Mouse (Mus musculus): Measurements from ENCODE around the gene Msrb3. TPM values are rescaled to one million over a fixed set of nuclear protein-coding genes. Genes with fewer than 3 reads are reported as not detected.
A peak's percentile ranks its signal among the peaks of the same experiment; 100 is the strongest.

Gene Msrb3
- polyA plus RNA-seq, 1 experiment from 2014 or later: 8.2 TPM

GRCm38 (mm10) chr10:120826381-120826780 is 72.5 kb downstream of the Msrb3 start:
- H3K4me2 ChIP-seq (ENCODE audit: low read depth, low read length, severe bottlenecking): peak overlapping the region; percentile 26; the same call in 1 of the 2 replicates
- 56% methylated on average over 7 of the region's 7 CpGs for WGBS
- peak overlapping the region; percentile 75 for H3K27ac ChIP-seq (ENCODE audit: low read depth, low read length)
- no peaks in the 10 kb centered on the region for H3K9me3 ChIP-seq (ENCODE audit: control insufficient read depth, low read length)
- H3K4me1 ChIP-seq (replicated peaks; ENCODE audit: control insufficient read depth, insufficient read depth, low read length): peaks cover 8% of the 10 kb centered on the region
- DNase-seq (ENCODE audit: low spot score): no peak
- no peaks in the 10 kb centered on the region for H3K36me3 ChIP-seq (ENCODE audit: control insufficient read depth, insufficient read depth, low read length)
- no peak; the same call in 1 of the 2 replicates for ATAC-seq (replicated peaks; ENCODE audit: low FRiP score)
- H3K9ac ChIP-seq (ENCODE audit: low read length): peak overlapping the region; percentile 18; the same call in 1 of the 2 replicates
- no peaks in the 10 kb centered on the region for H3K27me3 ChIP-seq (ENCODE audit: control insufficient read depth, insufficient read depth, low read length)
- H3K4me3 ChIP-seq (ENCODE audit: low read depth, low read length): no peak overlapping the region

GRCm38 (mm10) chr10:120825594-120825993 is 73.3 kb downstream of the Msrb3 start:
- no peaks in the 10 kb centered on the region for H3K9me3 ChIP-seq (ENCODE audit: control insufficient read depth, low read length)
- H3K27me3 ChIP-seq (ENCODE audit: control insufficient read depth, insufficient read depth, low read length): no peaks in the 10 kb centered on the region
- peaks cover 8% of the 10 kb centered on the region for H3K4me1 ChIP-seq (replicated peaks; ENCODE audit: control insufficient read depth, insufficient read depth, low read length)
- H3K4me2 ChIP-seq (ENCODE audit: low read depth, low read length, severe bottlenecking): peak overlapping the region; percentile 18; the same call in 1 of the 2 replicates
- H3K27ac ChIP-seq (ENCODE audit: low read depth, low read length): peak overlapping the region; percentile 75
- no peak overlapping the region for H3K9ac ChIP-seq (ENCODE audit: low read length)
- H3K36me3 ChIP-seq (ENCODE audit: control insufficient read depth, insufficient read depth, low read length): no peaks in the 10 kb centered on the region
- DNase-seq (ENCODE audit: low spot score): peak; percentile 85
- 14% methylated on average over 11 of the region's 11 CpGs for WGBS
- H3K4me3 ChIP-seq (ENCODE audit: low read depth, low read length): no peak overlapping the region
- peak; percentile 93 for ATAC-seq (replicated peaks; ENCODE audit: low FRiP score)

- DNase-seq (ENCODE audit: low spot score): peak; percentile 68
- H3K27ac ChIP-seq (ENCODE audit: low read depth, low read length): peak overlapping the region; percentile 67
These were observed 77.2 kb downstream of the Msrb3 start for GRCm38 (mm10) chr10:120821491-120822358.

GRCm38 (mm10) chr10:120820781-120821300 is 78.1 kb downstream of the Msrb3 start:
- Histone ChIP-seq H3K4me1 (replicated peaks; ENCODE audit: control insufficient read depth, insufficient read depth, low read length) (peaks cover 10% of the 10 kb centered on the region), H3K27me3 (ENCODE audit: control insufficient read depth, insufficient read depth, low read length) (no peaks in the 10 kb centered on the region), H3K9me3 (ENCODE audit: control insufficient read depth, low read length) (no peaks in the 10 kb centered on the region), H3K4me2 (ENCODE audit: low read depth, low read length, severe bottlenecking) (no peak overlapping the region), H3K4me3 (ENCODE audit: low read depth, low read length) (no peak overlapping the region), H3K9ac (ENCODE audit: low read length) (no peak overlapping the region), H3K36me3 (ENCODE audit: control insufficient read depth, insufficient read depth, low read length) (no peaks in the 10 kb centered on the region), H3K27ac (ENCODE audit: low read depth, low read length) (peak overlapping the region; percentile 67; the same call in 1 of the 2 replicates)
- peak; percentile 48 for ATAC-seq (replicated peaks; ENCODE audit: low FRiP score)
- 11% methylated on average over 12 of the region's 12 CpGs for WGBS
- DNase-seq (ENCODE audit: low spot score): no peak

More at GRCm38 (mm10) chr10:120821491-120822358, 77.2 kb downstream of the Msrb3 start:
- 0 out of 2 replicates have a peak overlapping the region, but pooled peaks have one; percentile 9 for H3K9ac ChIP-seq (ENCODE audit: low read length)
- no peaks in the 10 kb centered on the region for H3K9me3 ChIP-seq (ENCODE audit: control insufficient read depth, low read length)
- peak overlapping the region; percentile 15; the same call in 1 of the 2 replicates for H3K4me2 ChIP-seq (ENCODE audit: low read depth, low read length, severe bottlenecking)
- peaks cover 10% of the 10 kb centered on the region for H3K4me1 ChIP-seq (replicated peaks; ENCODE audit: control insufficient read depth, insufficient read depth, low read length)
- no peak for ATAC-seq (replicated peaks; ENCODE audit: low FRiP score)
- no peak overlapping the region for H3K4me3 ChIP-seq (ENCODE audit: low read depth, low read length)
- no peaks in the 10 kb centered on the region for H3K36me3 ChIP-seq (ENCODE audit: control insufficient read depth, insufficient read depth, low read length)
- 28% methylated on average over 20 of the region's 20 CpGs for WGBS
- H3K27me3 ChIP-seq (ENCODE audit: control insufficient read depth, insufficient read depth, low read length): no peaks in the 10 kb centered on the region

GRCm38 (mm10) chr10:120815290-120815689 is 83.6 kb downstream of the Msrb3 start:
- no peaks in the 10 kb centered on the region for H3K27me3 ChIP-seq (ENCODE audit: control insufficient read depth, insufficient read depth, low read length)
- no peaks in the 10 kb centered on the region for H3K36me3 ChIP-seq (ENCODE audit: control insufficient read depth, insufficient read depth, low read length)
- H3K9me3 ChIP-seq (ENCODE audit: control insufficient read depth, low read length): no peaks in the 10 kb centered on the region
- H3K4me1 ChIP-seq (replicated peaks; ENCODE audit: control insufficient read depth, insufficient read depth, low read length): peaks cover 16% of the 10 kb centered on the region
- DNase-seq (ENCODE audit: low spot score): no peak
- H3K4me2 ChIP-seq (ENCODE audit: low read depth, low read length, severe bottlenecking): no peak overlapping the region
- ATAC-seq (replicated peaks; ENCODE audit: low FRiP score): no peak
- no peak overlapping the region for H3K4me3 ChIP-seq (ENCODE audit: low read depth, low read length)
- no peak overlapping the region for H3K27ac ChIP-seq (ENCODE audit: low read depth, low read length)
- no peak overlapping the region for H3K9ac ChIP-seq (ENCODE audit: low read length)
- WGBS: 90% methylated on average over 5 of the region's 5 CpGs

- Histone ChIP-seq H3K36me3 (ENCODE audit: control insufficient read depth, insufficient read depth, low read length) (no peaks in the 10 kb centered on the region), H3K9ac (ENCODE audit: low read length) (peak overlapping the region; percentile 17; the same call in 1 of the 2 replicates), H3K9me3 (ENCODE audit: control insufficient read depth, low read length) (no peaks in the 10 kb centered on the region), H3K4me3 (ENCODE audit: low read depth, low read length) (no peak overlapping the region), H3K27ac (ENCODE audit: low read depth, low read length) (peak overlapping the region; percentile 54), H3K4me1 (replicated peaks; ENCODE audit: control insufficient read depth, insufficient read depth, low read length) (peaks cover 20% of the 10 kb centered on the region), H3K4me2 (ENCODE audit: low read depth, low read length, severe bottlenecking) (0 out of 2 replicates have a peak overlapping the region, but pooled peaks have one; percentile 16), H3K27me3 (ENCODE audit: control insufficient read depth, insufficient read depth, low read length) (no peaks in the 10 kb centered on the region)
- 55% methylated on average over 24 of the region's 24 CpGs for WGBS
- DNase-seq (ENCODE audit: low spot score) (no peak), ATAC-seq (replicated peaks; ENCODE audit: low FRiP score) (no peak)
These were observed 87.0 kb downstream of the Msrb3 start for GRCm38 (mm10) chr10:120811796-120812443.

GRCm38 (mm10) chr10:120810832-120811571 is 87.9 kb downstream of the Msrb3 start:
- ATAC-seq (replicated peaks; ENCODE audit: low FRiP score): no peak
- DNase-seq (ENCODE audit: low spot score): no peak
- H3K27me3 ChIP-seq (ENCODE audit: control insufficient read depth, insufficient read depth, low read length): no peaks in the 10 kb centered on the region
- H3K36me3 ChIP-seq (ENCODE audit: control insufficient read depth, insufficient read depth, low read length): no peaks in the 10 kb centered on the region
- WGBS: 83% methylated on average over 4 of the region's 4 CpGs
- H3K4me2 ChIP-seq (ENCODE audit: low read depth, low read length, severe bottlenecking): no peak overlapping the region
- H3K9me3 ChIP-seq (ENCODE audit: control insufficient read depth, low read length): no peaks in the 10 kb centered on the region
- peak overlapping the region; percentile 63 for H3K27ac ChIP-seq (ENCODE audit: low read depth, low read length)
- H3K9ac ChIP-seq (ENCODE audit: low read length): no peak overlapping the region
- H3K4me1 ChIP-seq (replicated peaks; ENCODE audit: control insufficient read depth, insufficient read depth, low read length): peaks cover 20% of the 10 kb centered on the region
- H3K4me3 ChIP-seq (ENCODE audit: low read depth, low read length): no peak overlapping the region
